Mouse (Mus musculus): ENCODE measurements around the gene Sapcd1.
A peak's percentile ranks its signal among the peaks of the same experiment; 100 is the strongest.

DNA sequence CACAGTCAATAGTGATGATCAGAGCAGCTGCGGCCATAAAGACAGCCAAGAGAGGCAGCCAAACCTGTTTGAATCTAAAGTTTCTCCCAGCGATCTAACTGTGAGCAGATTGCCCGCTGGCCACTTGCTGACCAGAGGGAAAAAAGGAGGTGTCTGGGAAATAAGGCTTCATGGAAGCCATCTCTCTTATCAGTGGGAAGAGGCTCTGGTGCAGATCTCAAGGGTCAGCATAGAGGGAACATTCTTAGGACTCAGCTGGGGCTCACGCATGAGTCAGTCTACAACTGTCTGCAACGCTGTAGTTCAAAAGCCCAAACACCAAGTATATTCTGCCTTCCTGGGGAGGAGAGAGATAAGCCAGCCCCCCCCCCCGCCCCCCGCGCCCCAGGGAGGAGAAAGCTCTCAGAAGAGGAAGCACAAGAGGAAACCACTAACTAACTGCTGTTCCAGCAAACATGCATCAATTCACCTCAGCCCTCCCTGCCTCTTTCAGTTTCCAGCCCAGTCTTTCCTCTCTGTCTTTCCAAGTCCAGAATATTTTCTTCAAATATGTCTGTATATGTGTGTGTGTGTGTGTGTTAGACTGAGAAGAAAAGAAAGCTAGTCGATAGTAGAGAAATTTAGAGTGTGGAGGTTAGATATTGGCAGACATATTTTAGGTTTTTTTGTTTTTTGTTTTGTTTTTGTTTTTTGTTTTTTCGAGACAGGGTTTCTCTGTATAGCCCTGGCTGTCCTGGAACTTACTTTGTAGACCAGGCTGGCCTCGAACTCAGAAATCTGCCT, 20.5 kb upstream of the Sapcd1 start:
- no peak for TF ChIP-seq USF1 (IDR thresholded peaks at IDR 0.05; ENCODE audit: low read depth, low read length)
- TF ChIP-seq CTCF (conservative IDR thresholded peaks at IDR 0.05 in 1 of 2, IDR thresholded peaks at IDR 0.05 in 1 of 2; ENCODE audit: low read depth in 2 of 2, low read length in 2 of 2) = no peak
- no peak for TF ChIP-seq HCFC1 (IDR thresholded peaks at IDR 0.05; ENCODE audit: low read depth, low read length)
- no peak for TF ChIP-seq POLR2AphosphoS2 (IDR thresholded peaks at IDR 0.05; ENCODE audit: low read depth, low read length)
- TF ChIP-seq MAZ (IDR thresholded peaks at IDR 0.05; ENCODE audit: low read depth, low read length) = peak; percentile 76; the same call in 1 of the 2 replicates
- no peak for TF ChIP-seq POLR2A (IDR thresholded peaks at IDR 0.05; ENCODE audit: low read depth, low read length)
- no peak for TF ChIP-seq ZC3H11A (IDR thresholded peaks at IDR 0.05; ENCODE audit: low read depth, low read length)
- no peak; the same call in 1 of the 2 replicates for TF ChIP-seq MXI1 (IDR thresholded peaks at IDR 0.05; ENCODE audit: low read depth, low read length)
- no peak for TF ChIP-seq PAX5 (IDR thresholded peaks at IDR 0.05; ENCODE audit: low read length)
- peak; percentile 64; the same call in 1 of the 2 replicates for TF ChIP-seq MAFK (IDR thresholded peaks at IDR 0.05; ENCODE audit: insufficient replicate concordance, low read length)
- TF ChIP-seq TCF12 (IDR thresholded peaks at IDR 0.05; ENCODE audit: low read depth, low read length) = 0 out of 2 replicates have a peak, but pooled peaks have one; percentile 18
